Mouse (Mus musculus) skeletal muscle tissue, postnatal 0 days (tissue): ENCODE data around the gene Khdrbs1. TPM values are rescaled to one million over a fixed set of nuclear protein-coding genes. Genes with fewer than 3 reads are reported as not detected.

ENCODE experiments used
- microRNA-seq, 2 experiments: library from miRNA; unstranded; fragments of <30 nt; microRNA quantifications; one replicate each; pipeline ENCODE4; 2016
- polyA plus RNA-seq: library from polyadenylated mRNA; unstranded; fragments of >200 nt; fragmentation: Nextera tagmentation; extraction: Ambion mirVana; gene quantifications from 2 replicates; pipeline ENCODE4 v1.2.1, GENCODE M21; 2015

Gene Khdrbs1
- polyA plus RNA-seq, result 37.6 and 38.5 TPM in 2 replicates

DNA sequence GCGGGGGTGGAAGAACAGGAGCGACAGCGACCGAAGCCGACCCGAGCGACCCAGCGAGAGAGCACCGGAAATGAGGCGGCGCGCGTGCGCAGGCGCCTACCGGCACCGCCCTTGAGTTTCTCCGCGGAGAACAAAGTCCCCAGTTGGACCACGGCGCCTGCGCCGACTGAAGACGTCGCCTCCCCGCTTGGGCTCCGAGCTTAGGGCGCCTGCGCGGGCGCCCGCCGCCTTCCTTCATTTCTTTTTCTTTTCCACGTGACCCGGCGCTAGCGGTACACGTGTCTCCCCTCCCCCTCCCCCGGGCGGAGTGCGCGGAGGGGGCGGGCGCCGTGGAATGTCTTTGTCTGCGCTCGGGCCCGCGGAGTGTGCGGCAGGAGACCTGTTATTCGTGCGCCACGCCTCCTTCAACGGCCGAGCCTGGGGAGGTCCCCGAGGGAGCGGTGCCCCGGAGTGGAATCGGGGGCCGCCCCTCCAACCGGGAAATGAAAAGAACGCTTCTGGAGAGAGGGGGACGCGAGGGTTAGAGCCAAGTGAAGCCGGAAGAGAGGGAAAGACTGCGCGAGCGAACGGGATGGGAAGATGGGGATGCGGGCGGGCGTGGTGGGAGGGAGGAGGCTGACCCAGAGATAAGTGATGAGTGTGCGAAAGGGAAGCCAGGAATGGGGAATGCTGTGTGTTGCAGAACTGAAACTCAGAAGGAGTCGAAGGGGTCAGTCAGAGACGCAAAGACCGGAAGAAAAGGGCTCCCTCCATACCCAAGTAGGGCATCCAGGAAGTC is at the start of gene Khdrbs1:
Gene Khdrbs1, minus strand, starts transcription at position 72 of the 778 bp plus-strand sequence.

DNA sequence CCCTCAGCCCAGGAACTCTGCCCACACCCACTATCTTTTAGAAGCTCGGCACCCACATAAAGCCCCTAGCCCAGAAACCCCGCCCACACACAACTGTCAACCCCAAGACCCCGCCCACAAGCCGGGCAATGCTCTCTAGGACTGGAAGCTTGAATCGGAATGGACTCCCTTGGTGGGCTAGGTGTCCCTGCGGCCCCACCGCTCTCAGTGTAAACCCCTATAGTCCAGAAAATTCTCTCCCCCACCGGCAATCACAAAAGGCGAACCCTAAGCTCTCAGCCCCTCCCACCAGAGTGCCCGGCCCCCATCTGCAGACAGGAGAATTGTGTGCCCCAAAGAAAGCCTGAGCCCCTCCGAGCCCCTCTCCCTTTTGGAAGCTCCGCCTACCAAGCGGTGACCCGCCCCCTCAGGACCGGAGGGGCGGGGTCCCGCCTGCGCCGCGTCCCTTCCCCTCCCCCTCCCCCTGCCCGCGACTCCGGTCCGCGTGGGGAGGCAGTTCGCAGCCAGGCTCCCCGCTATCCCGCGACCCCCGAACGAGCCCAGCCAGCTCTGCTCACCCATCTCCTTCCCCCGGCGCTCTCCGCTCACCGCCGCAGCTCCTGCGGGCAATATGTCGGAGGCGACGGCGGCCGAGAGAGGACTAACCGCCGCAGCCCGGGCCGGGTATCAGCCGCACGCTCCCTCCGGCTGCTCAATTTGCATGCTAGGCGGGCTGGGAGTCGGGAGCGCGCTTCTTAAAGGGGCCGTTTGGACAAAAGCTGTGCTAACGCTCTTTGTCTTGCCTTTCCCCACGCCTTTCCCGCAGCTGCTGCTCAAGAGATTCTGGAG is 45.7 kb downstream of the Khdrbs1 start, which contains the start of gene Tmem39b:
Gene Tmem39b, minus strand, starts transcription at position 681 of the 828 bp plus-strand sequence.

DNA sequence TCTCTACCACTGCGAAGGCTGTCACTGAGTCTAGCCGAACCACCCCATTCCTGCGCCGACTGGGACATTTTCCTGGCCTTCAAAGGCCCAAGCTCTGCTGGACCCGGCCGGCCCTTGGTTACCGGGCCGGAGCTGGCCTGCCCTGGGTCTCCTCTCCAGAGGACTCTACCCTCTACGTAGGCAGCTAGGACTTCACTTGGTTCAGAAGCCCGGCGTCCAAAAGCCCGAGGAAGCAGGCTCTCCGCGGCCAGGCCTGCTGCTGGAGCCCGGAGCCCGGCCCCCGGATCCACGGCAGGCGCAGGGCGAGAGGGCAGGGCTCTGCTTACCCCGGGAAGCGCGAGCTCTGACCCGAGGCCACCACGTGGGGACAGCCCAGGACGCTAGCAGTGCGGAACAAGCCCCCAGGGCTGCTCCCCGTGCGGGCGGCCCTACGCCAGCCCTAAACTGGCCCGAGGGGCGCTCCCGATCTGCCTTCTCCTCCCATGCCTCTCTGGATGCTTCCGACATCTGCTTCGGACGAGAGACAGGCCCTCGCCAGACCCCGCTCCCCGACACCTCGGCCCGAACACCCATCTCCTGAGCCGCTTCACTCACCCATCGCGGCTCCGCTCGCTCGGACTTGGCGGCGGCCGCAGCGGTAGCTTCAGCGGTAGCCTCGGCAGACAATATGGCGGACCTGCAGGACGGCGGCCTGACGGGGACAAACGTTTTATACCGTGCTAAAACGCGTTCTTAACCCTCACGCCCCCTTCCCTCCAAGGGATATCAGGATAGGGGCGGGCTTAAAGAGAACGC is 69.8 kb downstream of the Khdrbs1 start, which contains the start of gene Kpna6:
Gene Kpna6, minus strand, starts transcription at position 685 of the 795 bp plus-strand sequence.

Small RNA genes lying within 50 kb of the gene (microRNA-seq; reads per million reads assigned to microRNA genes)
- gene Gm28017, result 0 reads per million in 2 experiments
- gene Mir7016, result 0.10 to 0.42 reads per million in 2 experiments

Other genes with a start within 250 kb of the Khdrbs1 start
- 75.3 and 95.8 TPM in 2 replicates for gene Marcksl1, start 228.7 kb downstream of the Khdrbs1 start, polyA plus RNA-seq
- 49.0 and 59.8 TPM in 2 replicates for gene Hdac1, start 199.6 kb downstream of the Khdrbs1 start, polyA plus RNA-seq
- gene Lck, start 168.7 kb downstream of the Khdrbs1 start, polyA plus RNA-seq, result 0.78 and 1.2 TPM in 2 replicates
- gene Fam167b, start 163.8 kb downstream of the Khdrbs1 start, polyA plus RNA-seq, result 1.7 and 2.5 TPM in 2 replicates
- 169 and 180 TPM in 2 replicates for gene Eif3i, start 141.7 kb downstream of the Khdrbs1 start, polyA plus RNA-seq
- gene Tmem234, start 141.6 kb downstream of the Khdrbs1 start, polyA plus RNA-seq, result 125 and 129 TPM in 2 replicates
- 1.8 TPM in 2 replicates for gene Dcdc2b, start 128.0 kb downstream of the Khdrbs1 start, polyA plus RNA-seq
- gene Iqcc, start 123.2 kb downstream of the Khdrbs1 start, polyA plus RNA-seq, result 15.0 and 17.6 TPM in 2 replicates
- 42.5 and 46.6 TPM in 2 replicates for gene Ccdc28b, start 118.4 kb downstream of the Khdrbs1 start, polyA plus RNA-seq
- 25.4 and 27.7 TPM in 2 replicates for gene Txlna, start 101.2 kb downstream of the Khdrbs1 start, polyA plus RNA-seq
- gene Kpna6, start 69.5 kb downstream of the Khdrbs1 start, polyA plus RNA-seq, result 13.8 and 15.4 TPM in 2 replicates
- gene Tmem39b, start 45.5 kb downstream of the Khdrbs1 start, polyA plus RNA-seq, result 3.0 and 3.3 TPM in 2 replicates
- 564 and 580 TPM in 2 replicates for gene Ptp4a2, start 68.9 kb upstream of the Khdrbs1 start, polyA plus RNA-seq
- 0.07 and 0.17 TPM in 2 replicates for gene Spocd1, start 186.9 kb upstream of the Khdrbs1 start, polyA plus RNA-seq
- 0.42 and 0.82 TPM in 2 replicates for gene Adgrb2, start 242.6 kb upstream of the Khdrbs1 start, polyA plus RNA-seq